Mouse (Mus musculus) left cerebral cortex, adult 11 months (tissue): ENCODE measurements around the gene Lztfl1.
"Not testable (repeated sequence)": the region's sequence is repeated elsewhere in the genome, so short reads cannot be mapped to it uniquely, and the experiment has no call there.

Experiments
- DNase-seq: peaks from one replicate; pipeline ENCODE4 v3.0.0; 2022; ENCODE audit warnings: low spot score

Lztfl1 gene

DNA sequence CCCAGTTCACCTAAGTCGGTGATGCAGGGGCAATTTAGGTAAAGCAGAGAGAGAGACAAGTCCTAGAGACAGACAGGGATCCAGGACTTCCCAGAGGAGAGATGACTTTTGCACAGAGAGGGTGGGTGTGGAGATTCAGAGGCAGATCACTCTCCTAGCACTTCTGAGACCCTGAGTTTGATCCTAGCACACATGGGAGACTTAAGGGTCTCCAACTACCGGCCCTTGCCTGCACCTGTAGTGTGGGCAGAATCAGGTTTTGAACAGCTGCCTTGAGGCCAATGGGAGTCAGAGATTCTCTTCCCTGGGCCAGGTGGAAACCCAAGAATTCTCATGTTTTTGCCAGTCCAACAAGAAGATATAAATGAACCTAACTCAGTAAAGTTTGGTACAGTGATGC, 38.3 kb downstream of the Lztfl1 start:
- DNase-seq: no peak

DNA sequence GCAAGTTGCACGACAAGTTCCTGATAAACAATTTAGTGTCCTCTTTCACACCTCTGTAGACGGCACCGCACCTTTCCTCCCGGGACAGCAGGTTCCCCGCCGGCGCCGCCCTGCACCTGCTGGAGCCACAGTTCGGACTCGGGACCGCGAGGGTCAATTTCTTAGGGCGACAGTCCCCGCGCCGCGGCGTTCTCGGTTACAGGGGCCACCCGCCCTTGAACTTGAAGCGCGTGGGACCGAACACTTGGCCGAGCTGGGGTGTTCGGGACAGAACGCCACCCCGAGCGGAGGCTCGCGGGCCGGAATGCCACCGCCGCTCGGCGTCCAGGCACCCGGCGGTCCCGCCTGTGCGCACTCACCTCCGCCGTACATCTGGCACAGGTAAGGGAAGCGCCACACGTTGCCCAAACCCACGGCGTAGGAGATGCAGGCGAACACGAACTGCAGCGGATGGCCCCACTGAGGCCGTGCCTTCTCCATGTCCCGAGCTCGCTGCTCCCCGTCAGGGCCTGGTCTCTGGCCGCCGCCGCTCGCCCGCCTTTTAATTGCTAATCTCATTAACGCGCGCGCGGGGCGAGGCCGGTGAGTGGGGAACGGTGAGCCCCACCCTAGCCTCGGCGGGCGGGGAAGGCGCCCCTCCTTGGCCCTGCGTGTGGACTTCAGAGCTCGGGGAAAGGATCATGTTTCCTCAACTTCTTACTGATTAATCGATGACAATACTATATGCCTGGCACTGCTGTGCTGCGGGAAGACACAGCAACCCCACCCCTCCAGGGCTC, 39.0 kb downstream of the Lztfl1 start, which contains the start of the genes Ccr9 and Slc6a20a:
TSS of gene Ccr9 (plus strand) at position 113 of the 779 bp plus-strand sequence.
TSS of gene Slc6a20a (minus strand) at position 559 of the 779 bp plus-strand sequence.
- DNase-seq: no peak

DNA sequence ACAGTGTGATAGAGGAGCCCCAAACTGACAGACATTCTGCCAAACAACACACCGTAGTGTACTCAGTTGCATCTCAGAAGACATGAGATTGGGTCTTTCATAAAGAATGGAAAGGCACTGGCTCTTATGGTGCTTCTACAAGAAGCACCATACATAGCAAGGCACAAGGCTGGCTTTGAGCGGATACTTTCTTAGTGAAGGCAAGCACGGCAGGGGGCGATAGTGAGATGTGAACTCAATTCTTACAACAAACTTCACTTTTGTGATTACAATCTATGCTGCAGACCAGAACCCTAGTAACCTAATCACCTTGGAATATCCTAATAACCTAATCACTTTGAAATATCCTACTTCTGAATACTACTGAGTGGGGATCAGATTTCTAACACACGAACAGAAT, 51.9 kb downstream of the Lztfl1 start:
- no peak for DNase-seq

DNA sequence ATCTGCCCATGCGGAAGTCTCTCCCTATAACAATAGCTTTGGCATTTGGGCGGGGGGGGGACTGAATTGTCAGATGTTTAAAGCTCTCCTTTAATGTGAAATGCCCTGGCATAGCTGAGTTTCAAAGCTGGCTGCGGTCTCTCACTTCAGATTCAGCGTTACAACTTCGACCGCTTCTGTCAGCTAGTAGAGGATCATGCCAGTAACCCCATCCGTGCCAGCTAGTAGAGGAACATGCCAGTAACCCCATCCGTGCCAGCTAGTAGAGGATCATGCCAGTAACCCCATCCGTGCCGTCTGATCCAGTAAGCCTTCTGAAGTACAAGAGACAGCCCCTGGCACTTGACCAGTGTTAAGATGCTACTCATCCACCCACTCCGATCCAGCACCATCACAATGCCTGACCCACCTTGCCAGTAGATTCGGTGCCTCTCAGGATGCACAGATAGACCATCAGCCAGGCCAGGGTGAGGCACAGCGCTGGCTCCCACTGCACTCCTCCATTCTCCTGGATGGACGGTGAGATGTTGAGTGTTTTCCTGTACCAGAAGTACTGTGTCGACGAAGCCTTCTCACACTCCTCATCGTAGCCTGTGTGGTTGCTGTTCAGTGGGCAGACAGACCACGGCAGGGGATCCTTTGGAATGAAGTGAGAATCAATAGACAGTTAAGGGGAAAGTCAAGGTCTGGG, 57.4 kb downstream of the Lztfl1 start:
- not testable (repeated sequence) for DNase-seq

DNA sequence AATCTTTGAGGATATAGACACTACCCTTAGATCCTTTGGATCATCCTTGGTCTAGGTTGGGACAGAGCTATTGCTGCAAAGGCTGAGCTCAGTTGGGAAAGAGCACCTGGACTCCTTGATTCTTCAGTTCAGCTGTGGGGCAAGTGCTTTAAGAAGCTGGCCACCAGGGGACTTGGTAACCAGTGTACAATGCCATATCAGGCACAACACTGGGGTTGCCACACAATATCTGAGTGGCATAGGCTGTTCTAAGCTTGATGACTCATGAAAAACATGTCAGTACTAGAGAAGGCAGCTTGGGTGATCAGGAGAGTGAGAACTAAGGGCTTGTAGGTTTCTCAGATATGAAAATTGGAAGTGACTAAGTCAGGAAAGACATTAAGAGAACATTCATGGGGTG, 58.5 kb downstream of the Lztfl1 start:
- DNase-seq: no peak

DNA sequence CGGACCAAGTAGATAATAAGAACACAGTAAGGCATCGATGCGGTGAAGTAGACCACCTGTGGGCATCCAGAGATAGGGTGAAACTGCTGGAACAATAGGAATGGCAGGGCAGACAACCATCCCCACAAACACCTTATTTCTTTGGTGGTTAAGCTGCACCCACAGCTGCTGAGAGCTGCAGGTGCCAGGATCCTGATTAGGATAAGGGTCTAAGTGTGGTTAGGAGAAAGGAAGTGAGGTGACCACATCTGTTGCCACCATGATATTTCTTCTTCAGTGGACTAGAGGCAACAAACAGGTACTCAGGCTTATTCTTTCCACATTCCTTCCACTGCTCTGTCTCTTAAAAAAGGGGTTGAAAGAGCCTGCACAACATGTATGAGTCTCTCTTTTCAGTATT, 60.0 kb downstream of the Lztfl1 start:
- DNase-seq: no peak

DNA sequence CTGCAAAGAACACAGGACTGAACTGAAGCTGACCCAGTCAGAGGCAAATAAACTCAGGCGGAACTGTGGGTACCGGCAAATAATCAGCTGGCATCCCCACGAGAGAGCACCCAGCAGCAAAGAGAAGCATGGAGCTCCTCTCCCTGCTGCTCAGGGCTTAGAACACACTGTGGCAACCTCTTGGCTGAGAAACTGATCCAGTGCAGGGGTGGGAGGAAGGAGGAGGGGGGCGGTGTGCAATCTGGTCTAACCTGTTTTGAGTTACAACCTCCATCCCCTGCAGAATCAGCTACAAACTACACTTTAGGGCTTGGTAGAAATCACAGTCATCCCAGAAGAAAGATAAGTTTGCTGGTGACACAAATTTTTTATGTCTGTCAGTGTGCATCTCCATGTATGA, 66.1 kb downstream of the Lztfl1 start:
- no peak for DNase-seq

DNA sequence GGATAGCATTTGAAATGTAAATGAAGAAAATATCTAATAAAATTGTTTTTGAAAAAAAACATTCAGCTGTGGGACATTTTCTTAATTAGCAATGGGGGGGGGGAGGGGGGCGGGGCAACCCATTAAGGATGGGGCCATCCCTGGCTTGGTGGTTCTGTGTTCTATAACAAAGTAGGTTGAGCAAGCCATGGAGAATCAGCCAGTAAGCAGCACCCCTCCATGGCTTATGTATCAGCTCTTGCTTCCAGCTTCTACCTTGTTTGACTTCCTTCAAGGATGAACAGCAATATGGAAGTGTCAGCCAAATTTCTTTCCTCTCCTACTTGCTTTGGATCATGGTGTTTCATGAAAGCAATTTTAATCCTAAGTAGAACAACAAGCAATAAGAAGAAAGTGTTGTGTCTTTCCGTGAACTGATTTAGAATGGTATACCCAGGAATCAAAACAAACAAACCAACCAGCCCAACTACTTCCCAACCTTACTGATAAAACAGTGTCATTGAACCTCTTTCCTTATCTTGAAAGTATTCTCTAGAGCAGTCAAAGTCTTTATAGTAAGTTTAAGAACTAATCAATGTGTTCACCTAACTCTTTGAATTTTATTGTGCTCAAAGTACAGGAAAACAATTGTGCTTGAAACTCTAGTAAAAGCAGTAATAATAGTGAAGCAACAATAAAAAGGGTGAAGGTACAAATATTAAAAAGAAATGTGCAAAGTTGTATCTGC, 67.5 kb downstream of the Lztfl1 start:
- DNase-seq: no peak
